Mouse (Mus musculus): Measurements from ENCODE around the gene Trabd.

DNA sequence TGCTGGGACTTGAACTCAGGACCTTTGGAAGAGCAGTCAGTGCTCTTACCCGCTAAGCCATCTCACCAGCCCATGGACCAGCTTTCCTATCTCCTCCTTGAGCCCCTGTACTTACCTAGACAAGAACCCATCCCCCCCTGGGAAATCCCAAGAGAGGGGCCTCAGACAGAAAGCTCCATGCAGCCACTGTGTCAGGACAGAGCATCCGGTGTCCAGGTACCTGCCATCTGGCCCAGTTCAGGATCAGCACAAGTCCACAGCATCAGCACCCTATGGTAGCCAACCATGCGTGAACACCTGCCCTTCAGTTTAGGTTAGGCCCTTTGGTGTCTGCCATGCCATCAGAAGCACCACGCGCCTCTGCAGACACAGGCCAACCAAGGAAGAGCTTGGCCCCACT, 10.0 kb upstream of the Trabd start:
- TF ChIP-seq EP300 (IDR thresholded peaks at IDR 0.05; ENCODE audit: insufficient read depth, low read depth, low read length) (no peak), CTCF (IDR thresholded peaks at IDR 0.05) (no peak), POLR2A (IDR thresholded peaks at IDR 0.05; ENCODE audit: insufficient read depth, low read depth, low read length) (no peak)

Measured in heart, adult 2 months (tissue).